Mouse (Mus musculus) intestine, embryonic 15.5 days (tissue): ENCODE results near the gene Zfyve27. TPM values are rescaled to one million over a fixed set of nuclear protein-coding genes. Genes with fewer than 3 reads are reported as not detected.

Source experiments
- ATAC-seq: fragments of 200-750 bp; cut with Nextera tagmentation; 2 replicates; pipeline ENCODE4 v1.8.0; 2017; ENCODE audit warnings: moderate TSS enrichment, moderate library complexity
- H3K27ac ChIP-seq: fragments of 300-500 bp; sonication (generic); 2 replicates; pipeline ENCODE4 v1.5.1; 2015; ENCODE audit warnings: mild to moderate bottlenecking, inconsistent platforms
- H3K27me3 ChIP-seq: fragments of 300-500 bp; sonication (generic); replicated peaks from 2 replicates; pipeline ENCODE4 v1.6.1; 2015; ENCODE audit warnings: inconsistent platforms
- H3K36me3 ChIP-seq: fragments of 300-500 bp; sonication (generic); 2 replicates; pipeline ENCODE4 v1.6.1; 2015; ENCODE audit warnings: inconsistent platforms
- H3K4me1 ChIP-seq: fragments of 300-500 bp; sonication (generic); replicated peaks from 2 replicates; pipeline ENCODE4 v1.6.1; 2015; ENCODE audit warnings: inconsistent platforms
- H3K4me2 ChIP-seq: fragments of 300-500 bp; sonication (generic); replicated peaks from 2 replicates; pipeline ENCODE4 v1.6.1; 2015; ENCODE audit warnings: mild to moderate bottlenecking, inconsistent platforms
- H3K4me3 ChIP-seq: fragments of 300-500 bp; sonication (generic); replicated peaks from 2 replicates; pipeline ENCODE4 v1.5.1; 2015; ENCODE audit warnings: inconsistent platforms
- H3K9ac ChIP-seq: fragments of 300-500 bp; sonication (generic); 2 replicates; pipeline ENCODE4 v1.6.1; 2015; ENCODE audit warnings: inconsistent platforms
- H3K9me3 ChIP-seq: fragments of 300-500 bp; sonication (generic); 2 replicates; pipeline ENCODE4 v1.6.1; 2016; ENCODE audit warnings: inconsistent platforms
- WGBS: fragments of 180-500 bp; shearing (Covaris S2); methylation state at CpG from one replicate; pipeline ENCODE4 v1.1.7; 2015; 5-methylcytosine and 5-hydroxymethylcytosine counted together
- polyA plus RNA-seq: library from polyadenylated mRNA; unstranded; fragments of >200 nt; fragmentation: Nextera tagmentation; extraction: Ambion mirVana; gene quantifications from 2 replicates; pipeline ENCODE4 v1.2.1, GENCODE M21; 2015

Gene Zfyve27
- polyA plus RNA-seq, 1 experiment from 2014 or later = 20.6 TPM

GRCm38 (mm10) chr19:42193311-42193710 lies 29.6 kb downstream of the Zfyve27 start:
- Histone ChIP-seq H3K4me1 (peaks cover 4% of the 10 kb centered on the region), H3K4me3 (no peak overlapping the region), H3K27me3 (0 out of 2 replicates have a peak, but pooled peaks cover 4% of the 10 kb centered on the region), H3K4me2 (no peak overlapping the region), H3K27ac (no peak overlapping the region), H3K36me3 (peaks cover 17% of the 10 kb centered on the region), H3K9ac (no peak overlapping the region), H3K9me3 (no peaks in the 10 kb centered on the region)
- 71% methylated on average over 2 of the region's 2 CpGs for WGBS
- no peak for ATAC-seq

GRCm38 (mm10) chr19:42196378-42196777 lies 32.6 kb downstream of the Zfyve27 start:
- no peak for ATAC-seq
- H3K36me3 ChIP-seq = peaks cover 7% of the 10 kb centered on the region
- 71% methylated on average over 4 of the region's 4 CpGs for WGBS

DNA sequence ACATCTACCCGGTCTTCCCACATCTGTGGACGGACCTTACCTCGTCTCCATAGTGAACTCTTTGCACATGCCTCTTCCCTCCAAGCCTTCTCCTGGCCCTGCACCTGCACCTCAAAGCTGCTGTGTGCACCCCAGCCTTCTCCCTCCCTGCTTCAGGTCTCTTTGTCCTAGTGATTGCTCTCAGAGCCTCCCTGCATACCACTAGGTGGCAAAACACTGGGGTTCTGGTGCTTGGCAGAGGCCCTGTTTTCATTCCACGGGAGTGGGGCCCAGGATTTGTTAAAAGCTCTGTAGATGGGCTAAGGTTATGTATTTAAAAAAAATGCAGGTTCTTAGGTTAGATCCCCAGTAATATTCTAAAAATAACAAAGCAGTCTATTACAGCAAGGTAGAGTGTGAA lies 33.3 kb downstream of the Zfyve27 start:
- ATAC-seq = no peak
- Histone ChIP-seq H3K4me1 (peaks cover 14% of the 10 kb centered on the region), H3K36me3 (peaks cover under 1% of the 10 kb centered on the region; the same call in 1 of the 2 replicates), H3K27ac (no peak overlapping the region), H3K9me3 (no peaks in the 10 kb centered on the region), H3K4me2 (no peak overlapping the region), H3K9ac (no peak overlapping the region), H3K4me3 (no peak overlapping the region), H3K27me3 (peaks cover 39% of the 10 kb centered on the region)
- 56% methylated on average over 4 of the region's 4 CpGs for WGBS

More at GRCm38 (mm10) chr19:42196378-42196777, 32.6 kb downstream of the Zfyve27 start:
- Histone ChIP-seq H3K27me3 (peaks cover 32% of the 10 kb centered on the region), H3K9ac (no peak overlapping the region), H3K4me1 (peaks cover 7% of the 10 kb centered on the region), H3K4me3 (no peak overlapping the region), H3K9me3 (no peaks in the 10 kb centered on the region), H3K27ac (no peak overlapping the region), H3K4me2 (no peak overlapping the region)

GRCm38 (mm10) chr19:42198026-42198425 lies 34.3 kb downstream of the Zfyve27 start:
- WGBS = 44% methylated on average over 11 of the region's 11 CpGs
- peaks cover 48% of the 10 kb centered on the region for H3K27me3 ChIP-seq
- no peaks in the 10 kb centered on the region for H3K36me3 ChIP-seq
- H3K9me3 ChIP-seq = no peaks in the 10 kb centered on the region
- H3K4me2 ChIP-seq = no peak overlapping the region
- peaks cover 15% of the 10 kb centered on the region for H3K4me1 ChIP-seq
- no peak overlapping the region for H3K27ac ChIP-seq
- no peak for ATAC-seq
- no peak overlapping the region for H3K4me3 ChIP-seq
- no peak overlapping the region for H3K9ac ChIP-seq

DNA sequence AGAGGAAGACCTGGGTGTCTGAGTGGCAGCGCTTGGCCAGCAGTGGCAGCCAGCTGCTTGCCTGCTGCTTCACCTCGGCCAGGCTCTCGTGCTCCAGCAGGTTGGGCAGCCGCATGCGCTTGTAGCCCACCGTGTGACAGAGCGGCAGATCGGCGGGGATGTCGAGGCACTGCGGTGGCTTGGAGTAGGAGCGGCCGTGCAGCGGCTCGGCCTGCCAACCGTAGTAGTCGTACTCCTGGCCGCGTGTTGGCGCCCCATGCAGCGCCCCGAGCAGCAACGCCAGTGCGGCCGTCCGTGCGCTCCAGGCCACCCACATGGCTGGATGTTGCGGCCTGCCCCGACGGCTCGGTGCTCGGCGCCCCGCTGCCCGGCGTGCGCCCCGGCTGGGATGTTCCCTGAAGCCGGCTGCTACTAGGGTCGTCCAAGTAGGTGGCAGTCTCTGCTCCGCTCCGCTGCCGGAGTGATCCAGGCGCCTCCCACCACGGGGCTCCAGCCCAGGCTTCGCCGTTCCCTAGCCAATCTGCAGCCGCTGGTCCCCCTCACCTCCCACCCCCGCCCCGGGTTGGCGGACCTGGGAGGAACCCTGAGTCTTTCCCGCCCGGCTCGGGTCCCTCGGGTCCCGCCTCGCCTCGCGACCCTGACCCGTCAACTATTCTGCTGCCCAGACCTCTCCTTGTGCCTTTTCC lies 38.1 kb downstream of the Zfyve27 start, which contains the start of gene Sfrp5:
Gene Sfrp5 (minus strand): TSS at position 557 of the 686 bp plus-strand sequence.
- no peak within 1 kb of the TSS for H3K27ac ChIP-seq
- peaks cover 55% of the 10 kb centered on the region for H3K27me3 ChIP-seq
- H3K9ac ChIP-seq = peak within 1 kb of the TSS; percentile 13
- peaks cover 15% of the 10 kb centered on the region for H3K4me1 ChIP-seq
- no peaks in the 10 kb centered on the region for H3K36me3 ChIP-seq
- peak within 1 kb of the TSS; percentile 64 for H3K4me2 ChIP-seq
- no peaks in the 10 kb centered on the region for H3K9me3 ChIP-seq
- peak within 1 kb of the TSS; percentile 30 for H3K4me3 ChIP-seq
- under 1% methylated on average over 59 of the region's 60 CpGs for WGBS
- peak; percentile 57 for ATAC-seq

DNA sequence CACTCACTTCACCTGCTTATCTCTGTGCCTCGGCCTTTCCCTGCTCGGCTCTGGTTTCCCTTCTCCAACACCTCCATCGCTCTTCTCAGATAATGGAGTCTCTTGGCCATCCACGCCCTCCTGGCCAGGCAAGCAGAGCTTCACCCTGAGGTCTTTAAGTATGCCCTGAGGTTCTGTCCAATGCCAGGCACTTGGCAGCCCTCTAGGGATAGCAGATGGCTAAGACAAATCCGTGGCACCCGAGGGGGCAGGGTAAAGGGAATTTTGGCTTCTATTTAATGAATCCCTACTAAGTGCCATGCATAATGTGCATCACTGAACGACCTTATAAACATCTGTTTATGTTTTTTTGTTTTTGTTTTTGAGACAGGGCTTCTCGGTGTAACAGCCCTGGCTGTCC lies 38.7 kb downstream of the Zfyve27 start:
- Histone ChIP-seq H3K27ac (no peak overlapping the region), H3K9me3 (no peaks in the 10 kb centered on the region), H3K27me3 (peaks cover 55% of the 10 kb centered on the region), H3K4me2 (peak overlapping the region; percentile 64), H3K4me3 (0 out of 2 replicates have a peak overlapping the region, but pooled peaks have one; percentile 30), H3K9ac (no peak overlapping the region), H3K4me1 (peaks cover 15% of the 10 kb centered on the region), H3K36me3 (no peaks in the 10 kb centered on the region)
- ATAC-seq = no peak
- WGBS = 37% methylated on average over 8 of the region's 8 CpGs

DNA sequence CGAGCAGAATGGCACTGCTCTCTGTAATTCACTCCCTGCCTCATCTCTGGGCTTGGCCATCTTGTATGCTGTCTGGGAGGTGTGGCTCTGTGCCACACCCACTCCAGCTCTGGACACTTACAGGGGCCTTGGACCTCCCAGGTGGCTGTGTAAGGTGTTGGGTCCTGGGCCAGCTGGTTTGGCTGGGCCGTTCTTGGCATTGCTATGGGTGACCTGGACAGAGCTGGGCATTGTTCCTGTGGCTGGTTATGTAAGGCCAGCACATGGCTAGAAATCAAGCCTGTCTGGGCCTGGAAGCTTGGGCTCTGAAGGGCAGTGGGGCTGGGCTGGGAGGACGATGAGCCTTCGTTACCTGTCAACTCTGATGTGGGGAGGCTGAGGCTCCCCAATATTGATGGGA lies 40.6 kb downstream of the Zfyve27 start:
- 70% methylated on average over 4 of the region's 4 CpGs for WGBS

DNA sequence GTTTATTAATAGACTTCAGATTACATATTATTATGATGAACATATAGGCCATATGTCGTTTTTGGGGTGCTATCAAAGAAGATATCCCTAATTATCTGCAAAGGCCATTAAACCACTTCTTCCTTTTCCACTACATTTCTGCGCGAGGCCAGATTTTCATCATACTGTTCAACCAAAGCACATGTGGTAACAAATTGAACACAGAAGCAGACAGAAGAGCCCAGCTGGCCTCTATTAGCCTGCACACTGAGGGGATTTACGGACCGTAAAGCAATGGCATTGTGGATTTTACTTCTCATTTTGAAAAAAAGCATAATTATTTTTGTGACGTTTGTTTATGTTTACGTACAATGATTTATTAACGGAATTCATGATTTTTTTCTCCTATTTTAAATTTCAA lies 41.5 kb downstream of the Zfyve27 start:
- H3K4me1 ChIP-seq = peaks cover 11% of the 10 kb centered on the region
- WGBS = 70% methylated on average over 8 of the region's 8 CpGs
- no peak overlapping the region for H3K4me2 ChIP-seq
- H3K4me3 ChIP-seq = no peak overlapping the region
- H3K9me3 ChIP-seq = no peaks in the 10 kb centered on the region
- no peaks in the 10 kb centered on the region for H3K36me3 ChIP-seq
- H3K27ac ChIP-seq = no peak overlapping the region
- no peak for ATAC-seq
- H3K9ac ChIP-seq = no peak overlapping the region
- peaks cover 35% of the 10 kb centered on the region for H3K27me3 ChIP-seq

More for the DNA sequence above, 40.6 kb downstream of the Zfyve27 start:
- no peak for ATAC-seq
- Histone ChIP-seq H3K27ac (no peak overlapping the region), H3K4me3 (no peak overlapping the region), H3K4me1 (peaks cover 11% of the 10 kb centered on the region), H3K36me3 (no peaks in the 10 kb centered on the region), H3K27me3 (peaks cover 43% of the 10 kb centered on the region), H3K9me3 (no peaks in the 10 kb centered on the region), H3K9ac (no peak overlapping the region), H3K4me2 (no peak overlapping the region)

GRCm38 (mm10) chr19:42209485-42209884 lies 45.7 kb downstream of the Zfyve27 start:
- peak; percentile 65 for ATAC-seq
- 42% methylated on average over 7 of the region's 7 CpGs for WGBS

DNA sequence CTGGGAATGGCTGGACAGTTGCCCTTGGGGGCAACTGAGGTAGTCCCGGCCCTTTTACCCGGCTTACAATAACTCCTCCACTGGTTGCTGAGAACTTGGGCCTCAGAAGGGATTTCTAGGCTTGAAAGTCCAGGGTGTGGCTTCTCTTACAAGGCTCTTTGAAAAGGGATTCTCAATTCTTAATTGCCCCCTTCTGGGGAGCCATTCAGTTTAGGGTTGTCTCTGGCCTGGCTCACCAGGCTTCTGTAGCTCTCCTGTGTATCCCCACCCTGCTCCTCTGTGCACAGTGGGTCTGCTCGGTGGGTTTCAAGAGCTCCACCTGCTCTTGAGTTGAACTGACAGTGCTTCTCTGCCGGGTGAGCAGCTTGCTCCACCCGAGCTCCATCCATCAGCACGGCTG lies 46.2 kb downstream of the Zfyve27 start:
- Histone ChIP-seq H3K27ac (no peak overlapping the region), H3K9ac (no peak overlapping the region), H3K4me1 (peaks cover 10% of the 10 kb centered on the region; the same call in 1 of the 2 replicates), H3K9me3 (no peaks in the 10 kb centered on the region), H3K4me3 (no peak overlapping the region), H3K27me3 (no peaks in the 10 kb centered on the region), H3K36me3 (no peaks in the 10 kb centered on the region), H3K4me2 (no peak overlapping the region)
- WGBS = 52% methylated on average over 6 of the region's 6 CpGs
- no peak for ATAC-seq

More at GRCm38 (mm10) chr19:42209485-42209884, 45.7 kb downstream of the Zfyve27 start:
- Histone ChIP-seq H3K9ac (no peak overlapping the region), H3K4me2 (no peak overlapping the region), H3K27me3 (no peaks in the 10 kb centered on the region), H3K9me3 (no peaks in the 10 kb centered on the region), H3K36me3 (no peaks in the 10 kb centered on the region), H3K4me1 (peaks cover 6% of the 10 kb centered on the region; the same call in 1 of the 2 replicates), H3K27ac (no peak overlapping the region), H3K4me3 (no peak overlapping the region)

GRCm38 (mm10) chr19:42211936-42212335 lies 48.2 kb downstream of the Zfyve27 start:
- no peaks in the 10 kb centered on the region for H3K27me3 ChIP-seq
- WGBS = 23% methylated on average over 8 of the region's 8 CpGs
- H3K4me1 ChIP-seq = peaks cover 10% of the 10 kb centered on the region
- no peak overlapping the region for H3K4me3 ChIP-seq
- no peaks in the 10 kb centered on the region for H3K9me3 ChIP-seq
- H3K36me3 ChIP-seq = no peaks in the 10 kb centered on the region
- no peak for ATAC-seq
- no peak overlapping the region for H3K27ac ChIP-seq
- H3K4me2 ChIP-seq = no peak overlapping the region
- H3K9ac ChIP-seq = no peak overlapping the region

GRCm38 (mm10) chr19:42214601-42215000 lies 50.9 kb downstream of the Zfyve27 start:
- H3K27me3 ChIP-seq = no peaks in the 10 kb centered on the region
- no peak for ATAC-seq
- H3K4me1 ChIP-seq = peaks cover 10% of the 10 kb centered on the region
- WGBS = 60% methylated on average over 2 of the region's 2 CpGs
- H3K27ac ChIP-seq = no peak overlapping the region
- no peak overlapping the region for H3K4me3 ChIP-seq
- no peaks in the 10 kb centered on the region for H3K9me3 ChIP-seq
- no peak overlapping the region for H3K9ac ChIP-seq
- H3K36me3 ChIP-seq = no peaks in the 10 kb centered on the region
- H3K4me2 ChIP-seq = no peak overlapping the region
